ENCODE assay signal across 17 mouse cellular contexts in the genomic region with DNA sequence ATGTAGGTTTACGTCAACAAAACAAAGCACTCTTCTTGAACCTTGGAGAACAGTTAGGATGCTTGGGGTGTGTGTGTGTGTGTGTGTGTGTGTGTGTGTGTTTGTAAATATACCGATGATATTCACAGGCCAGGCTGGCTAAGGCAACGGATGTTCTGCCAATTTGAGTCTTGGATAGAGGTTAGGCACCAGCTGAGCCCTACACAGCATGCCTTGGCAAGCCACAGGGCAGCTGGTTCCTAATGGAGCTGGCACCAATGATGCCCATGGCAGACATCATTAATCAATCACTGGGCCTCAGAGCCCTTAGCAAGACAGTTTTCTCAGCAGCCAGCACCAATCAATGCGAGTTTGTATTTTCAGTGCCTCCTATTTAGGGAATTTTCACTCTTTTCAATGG.
DNase-seq lines count a peak whose midpoint lies in the region; ATAC-seq lines count a peak whose summit lies in the region.
"Had no signal": no experiment of that assay in that cellular context is flagged by ENCODE, and none has a peak within 500 bp of the region (broad histone marks: within the 10 kb centered on the region; RNA-seq: fewer than 3 reads in every experiment).

No protein-coding gene starts in this region.

- H3K27ac ChIP-seq in hindbrain, embryonic 15.5 days (replicated peaks) = no peak overlapping the region
- H3K27ac ChIP-seq in hindbrain, embryonic 12.5 days = no peak overlapping the region
- H3K27ac ChIP-seq: gastrocnemius, adult 2 months; liver, embryonic 14.5 days; neural tube, embryonic 12.5 days had no signal

- 38% methylated on average over 4 of the region's 4 CpGs for WGBS in hindbrain, embryonic 15.5 days
- WGBS in hindbrain, embryonic 12.5 days = 75% methylated on average over 4 of the region's 4 CpGs

- DNase-seq in cerebellum, adult 11 months = peak; percentile 12
- DNase-seq in brain, adult 2 months (ENCODE audit: low read depth, low spot score) = peak; percentile 57
- peak; percentile 39 to 46 for DNase-seq in cerebellum, postnatal 36 days
- DNase-seq in lung, postnatal 36 days = no peak
- no peak for DNase-seq in lung, postnatal 4 days
- DNase-seq: gastrocnemius, adult 2 months; heart, postnatal 36 days; kidney, adult 8-10 months; lung, postnatal 10 days had no signal

- H3K4me3 ChIP-seq in hindbrain, embryonic 15.5 days = no peak overlapping the region
- H3K4me3 ChIP-seq in hindbrain, embryonic 12.5 days = no peak overlapping the region
- H3K4me3 ChIP-seq: erythroblast, embryonic 14.5 days; gastrocnemius, adult 2 months; neural tube, embryonic 12.5 days had no signal

- peaks cover 31% of the 10 kb centered on the region for H3K4me1 ChIP-seq in hindbrain, embryonic 15.5 days (replicated peaks)
- H3K4me1 ChIP-seq in hindbrain, embryonic 12.5 days = peaks cover 22% of the 10 kb centered on the region

- no peaks in the 10 kb centered on the region for H3K36me3 ChIP-seq in hindbrain, embryonic 15.5 days
- H3K36me3 ChIP-seq in hindbrain, embryonic 12.5 days = no peaks in the 10 kb centered on the region
- H3K36me3 ChIP-seq: neural tube, embryonic 12.5 days had no signal

- no peak overlapping the region for H3K4me2 ChIP-seq in hindbrain, embryonic 15.5 days
- no peak overlapping the region for H3K4me2 ChIP-seq in hindbrain, embryonic 12.5 days (replicated peaks)
- H3K4me2 ChIP-seq: heart, embryonic 11.5 days; midbrain, embryonic 11.5 days; neural tube, embryonic 12.5 days had no signal

- H3K9ac ChIP-seq in hindbrain, embryonic 15.5 days = no peak overlapping the region
- H3K9ac ChIP-seq in hindbrain, embryonic 12.5 days = no peak overlapping the region
- H3K9ac ChIP-seq: liver, embryonic 14.5 days; neural tube, embryonic 12.5 days had no signal

- ATAC-seq in cerebellum, adult (ENCODE audit: insufficient number of reproducible peaks, low FRiP score, low TSS enrichment) = no peak
- ATAC-seq in hindbrain, embryonic 15.5 days (ENCODE audit: low FRiP score, low read depth) = peak; percentile 72
- no peak for ATAC-seq in hindbrain, embryonic 12.5 days (ENCODE audit: low FRiP score)

- H3K27me3 ChIP-seq in hindbrain, embryonic 15.5 days = no peaks in the 10 kb centered on the region
- H3K27me3 ChIP-seq in hindbrain, embryonic 12.5 days = no peaks in the 10 kb centered on the region
- H3K27me3 ChIP-seq: neural tube, embryonic 12.5 days had no signal

- no peaks in the 10 kb centered on the region for H3K9me3 ChIP-seq in hindbrain, embryonic 15.5 days
- no peaks in the 10 kb centered on the region for H3K9me3 ChIP-seq in hindbrain, embryonic 12.5 days (replicated peaks)
- H3K9me3 ChIP-seq: neural tube, embryonic 12.5 days had no signal

Comparison
In these comparisons a context has a peak if more than half of its experiments do, and no peak if none do; other contexts are left out.
1. DNase-seq: peak in cerebellum, adult 11 months (single experiment), brain, adult 2 months (single experiment) and cerebellum, postnatal 36 days (2 of 2); none in lung, postnatal 36 days (single experiment) and lung, postnatal 4 days (0 of 2).